Mouse (Mus musculus) adrenal gland, postnatal 14 days (tissue): ENCODE measurements at regions not wholly inside any gene's neighbourhood (a gene's known extent, or its start where the extent isn't known, plus 50 kb on each side); places are given as distances from the start of the nearest gene placed in this dataset.
A peak's percentile ranks its signal among the peaks of the same experiment; 100 is the strongest.
"Not testable (repeated sequence)": the region's sequence is repeated elsewhere in the genome, so short reads cannot be mapped to it uniquely, and the experiment has no call there.

Experiments
- DNase-seq: peaks from one replicate; pipeline ENCODE4 v3.0.0; 2021; ENCODE audit warnings: mixed read lengths

- peak; percentile 20 for DNase-seq
Measured at GRCm38 (mm10) chr5:101496924-101497697, 167.7 kb downstream of the Nkx6-1 start.

- no peak for DNase-seq
Measured at GRCm38 (mm10) chr5:101496161-101496560, 168.6 kb downstream of the Nkx6-1 start.

- DNase-seq, result no peak
Measured at GRCm38 (mm10) chr5:101445792-101446191, 219.0 kb downstream of the Nkx6-1 start.

GRCm38 (mm10) chr5:101441782-101442181, 223.0 kb downstream of the Nkx6-1 start:
- DNase-seq, result peak; percentile 20

- no peak for DNase-seq
Measured at GRCm38 (mm10) chr5:101437666-101438299, 227.0 kb downstream of the Nkx6-1 start.

GRCm38 (mm10) chr5:101426067-101426771, 238.6 kb downstream of the Nkx6-1 start:
- no peak for DNase-seq

GRCm38 (mm10) chr5:101384316-101384715, 280.5 kb downstream of the Nkx6-1 start:
- DNase-seq, result no peak

- DNase-seq, result no peak
Measured at GRCm38 (mm10) chr5:101381361-101381760, 283.4 kb downstream of the Nkx6-1 start.

GRCm38 (mm10) chr5:101376657-101377056, 288.1 kb downstream of the Nkx6-1 start:
- DNase-seq, result no peak

- DNase-seq, result no peak
Measured at GRCm38 (mm10) chr5:101374129-101374528, 290.7 kb downstream of the Nkx6-1 start.

- no peak for DNase-seq
Measured at GRCm38 (mm10) chr5:101372204-101372603, 292.6 kb downstream of the Nkx6-1 start.

GRCm38 (mm10) chr5:101365364-101365763, 299.4 kb downstream of the Nkx6-1 start:
- peak; percentile 68 for DNase-seq

GRCm38 (mm10) chr5:101359986-101360385, 304.8 kb downstream of the Nkx6-1 start:
- no peak for DNase-seq

- DNase-seq, result no peak
Measured at GRCm38 (mm10) chr5:101345406-101345805, 319.4 kb downstream of the Nkx6-1 start.

GRCm38 (mm10) chr5:101336361-101336760, 328.4 kb downstream of the Nkx6-1 start:
- not testable (repeated sequence) for DNase-seq

GRCm38 (mm10) chr5:101331825-101332224, 333.0 kb downstream of the Nkx6-1 start:
- DNase-seq, result no peak

GRCm38 (mm10) chr5:101326122-101326521, 338.7 kb downstream of the Nkx6-1 start:
- DNase-seq, result no peak

GRCm38 (mm10) chr5:101323041-101323950, 341.5 kb downstream of the Nkx6-1 start:
- no peak for DNase-seq

GRCm38 (mm10) chr5:101299986-101300385, 364.8 kb downstream of the Nkx6-1 start:
- no peak for DNase-seq

- DNase-seq, result no peak
Measured at GRCm38 (mm10) chr5:101298411-101298810, 366.4 kb downstream of the Nkx6-1 start.

- DNase-seq, result no peak
Measured at GRCm38 (mm10) chr5:101297511-101298102, 367.2 kb downstream of the Nkx6-1 start.

GRCm38 (mm10) chr5:101295941-101296340, 368.9 kb downstream of the Nkx6-1 start:
- no peak for DNase-seq
